In genomic region chr2:32033436-32033835, GRCm38 (mm10) we compare ENCODE assay signal across 11 mouse cellular contexts. TPM values are rescaled to one million over a fixed set of nuclear protein-coding genes. Genes with fewer than 3 reads are reported as not detected.
DNase-seq lines count a peak whose midpoint lies in the region; TF ChIP-seq lines count a peak whose summit lies in the region.
"Had no signal": no experiment of that assay in that cellular context is flagged by ENCODE, and none has a peak within 500 bp of the region (broad histone marks: within the 10 kb centered on the region; RNA-seq: fewer than 3 reads in every experiment).

No protein-coding gene starts in this region.

- intact Hi-C loops in gastrocnemius, adult 2 months (cut with DNase I): no loop called here

- peak; percentile 26 for DNase-seq in cerebellum, adult 11-12 months
- no peak for DNase-seq in cerebellum, postnatal 4 days (ENCODE audit: low spot score in 2 of 2)
- peak; percentile 29 for DNase-seq in retina, adult 2 months (ENCODE audit: low read depth, low spot score)
- DNase-seq in retina, embryonic 14.5 days (ENCODE audit: low spot score): no peak
- DNase-seq in gastrocnemius, adult 2 months: peak; percentile 88
- peak; percentile 60 for DNase-seq in ovary, adult 18-20 months (ENCODE audit: low spot score)
- DNase-seq in spleen, adult 12 weeks (ENCODE audit: low spot score): no peak
- no peak for DNase-seq in layer of hippocampus, postnatal 14 days (ENCODE audit: low spot score in 2 of 2)
- DNase-seq: kidney, adult 18-20 months; lung, adult 2 months had no signal

- no peak overlapping the region for H3K27ac ChIP-seq in gastrocnemius, adult 2 months
- H3K27ac ChIP-seq: heart, embryonic 13.5 days had no signal

- TF ChIP-seq CTCF in gastrocnemius, adult 2 months (IDR thresholded peaks at IDR 0.05): no peak

- no peak overlapping the region for H3K4me3 ChIP-seq in gastrocnemius, adult 2 months
- H3K4me3 ChIP-seq: heart, embryonic 13.5 days had no signal

RNA-seq across cellular contexts. Expression of gene Fam78a, which starts 51.2 kb away (rescaled TPM):
- 10 to 100 TPM in 1 of 2 experiments, 1 to 10 TPM in 1; 9.9 to 12.0 TPM for total RNA-seq in gastrocnemius, adult 2 months (2021)
- 1 to 10 TPM; 2.4 to 2.7 TPM for total RNA-seq in layer of hippocampus, postnatal 14 days (2021)

RNA-seq across cellular contexts. Expression of gene Nup214, which starts 59.2 kb away (rescaled TPM):
- total RNA-seq in gastrocnemius, adult 2 months (2021): 10 to 100 TPM; 21.1 to 24.3 TPM
- total RNA-seq in layer of hippocampus, postnatal 14 days (2021): 10 to 100 TPM; 50.0 to 60.9 TPM

Comparison
In these comparisons a context has a peak if more than half of its experiments do, and no peak if none do; other contexts are left out.
1. DNase-seq: peak in cerebellum, adult 11-12 months (single experiment), retina, adult 2 months (single experiment), gastrocnemius, adult 2 months (single experiment) and ovary, adult 18-20 months (single experiment); none in cerebellum, postnatal 4 days (0 of 2), retina, embryonic 14.5 days (single experiment), spleen, adult 12 weeks (single experiment) and layer of hippocampus, postnatal 14 days (0 of 2).